Mouse (Mus musculus) liver, embryonic 14.5 days (tissue): ENCODE measurements around the gene Padi6.

Experiments
- CTCF ChIP-seq: IDR thresholded peaks from 2 replicates; pipeline ENCODE4 v1.5.1; 2016; ENCODE audit warnings: antibody characterized with exemption, low read depth, control low read depth
- EP300 ChIP-seq: IDR thresholded peaks from 2 replicates; pipeline ENCODE4 v1.6.1; 2016; ENCODE audit warnings: antibody characterized with exemption, low read depth

- TF ChIP-seq CTCF (no peak), EP300 (no peak)
Measured at GRCm38 (mm10) chr4:140701716-140702561, 40.5 kb downstream of the Padi6 start.
